In the genomic region with DNA sequence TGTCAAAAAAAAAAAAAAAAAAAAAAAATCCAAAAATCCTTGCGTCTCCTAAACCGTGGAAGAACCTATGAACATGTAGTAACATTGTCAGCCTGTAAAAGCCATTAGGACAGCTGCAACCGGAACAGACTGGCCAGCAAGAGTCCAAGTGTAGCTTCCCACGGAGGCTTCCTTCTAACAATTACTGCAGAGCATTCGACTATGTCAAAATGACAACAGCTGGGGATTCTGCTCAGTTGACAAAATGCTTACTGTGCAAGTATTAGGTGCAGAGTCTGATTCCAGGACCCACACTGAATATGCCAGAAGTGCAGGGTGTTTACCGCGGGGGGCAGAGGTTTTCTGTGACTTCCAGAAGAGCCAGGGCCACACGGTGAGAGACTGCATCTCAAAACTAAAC, we compare ENCODE assay signal across 14 mouse cellular contexts. TPM values are rescaled to one million over a fixed set of nuclear protein-coding genes. Genes with fewer than 3 reads are reported as not detected.
DNase-seq lines count a peak whose midpoint lies in the region; ATAC-seq and TF ChIP-seq lines count a peak whose summit lies in the region.
"Had no signal": no experiment of that assay in that cellular context is flagged by ENCODE, and none has a peak within 500 bp of the region (broad histone marks: within the 10 kb centered on the region; RNA-seq: fewer than 3 reads in every experiment).

No protein-coding gene starts in this region.

- no peak for TF ChIP-seq POLR2A in brain, embryonic 14.5 days (IDR thresholded peaks at IDR 0.05; ENCODE audit: borderline replicate concordance, extremely low read depth, insufficient read depth, insufficient read length, poor library complexity, severe bottlenecking)
- TF ChIP-seq POLR2A in limb, embryonic 14.5 days (IDR thresholded peaks at IDR 0.05; ENCODE audit: borderline replicate concordance, extremely low read depth, insufficient read depth, insufficient read length): no peak

- no peak for TF ChIP-seq CTCF in brain, embryonic 14.5 days (IDR thresholded peaks at IDR 0.05; ENCODE audit: borderline replicate concordance, extremely low read depth, insufficient read depth, insufficient read length)

- peaks cover 4% of the 10 kb centered on the region; the same call in 1 of the 2 replicates for H3K36me3 ChIP-seq in limb, embryonic 14.5 days (ENCODE audit: control insufficient read depth, insufficient read depth, low read length)

- ATAC-seq in limb, embryonic 14.5 days (ENCODE audit: low FRiP score, low read depth): peak; percentile 78

- 65% methylated on average over 8 of the region's 8 CpGs for WGBS in limb, embryonic 14.5 days

- H3K4me3 ChIP-seq in limb, embryonic 14.5 days (replicated peaks; ENCODE audit: low read length): no peak overlapping the region
- H3K4me3 ChIP-seq: layer of hippocampus, adult 2 months had no signal

- no peaks in the 10 kb centered on the region for H3K9me3 ChIP-seq in limb, embryonic 14.5 days (ENCODE audit: control insufficient read depth, low read length)
- H3K9me3 ChIP-seq: G1E had no signal

- no peak overlapping the region for H3K4me2 ChIP-seq in limb, embryonic 14.5 days (replicated peaks; ENCODE audit: low read depth, low read length, severe bottlenecking)
- H3K4me2 ChIP-seq: heart, embryonic 11.5 days; liver, embryonic 11.5 days had no signal

- H3K27ac ChIP-seq in limb, embryonic 14.5 days (replicated peaks; ENCODE audit: low read depth, low read length): no peak overlapping the region

- DNase-seq in kidney, adult 18-20 months: peak; percentile 20
- DNase-seq in kidney, postnatal 4 days: no peak
- peak; percentile 7 for DNase-seq in brain, embryonic 14.5 days (ENCODE audit: low read depth)
- DNase-seq in kidney, adult 8-10 months: peak; percentile 35 to 36
- DNase-seq in limb, embryonic 14.5 days (ENCODE audit: low spot score): peak; percentile 47
- no peak for DNase-seq in urinary bladder, postnatal 25 days (ENCODE audit: low spot score)
- no peak for DNase-seq in thymus, postnatal 4 days
- DNase-seq: adrenal gland, postnatal 10 days; gastrocnemius, postnatal 10 days; lung, postnatal 14 days had no signal

- no peaks in the 10 kb centered on the region for H3K27me3 ChIP-seq in limb, embryonic 14.5 days (ENCODE audit: control insufficient read depth, insufficient read depth, low read length)

- peaks cover 12% of the 10 kb centered on the region; the same call in 1 of the 2 replicates for H3K4me1 ChIP-seq in limb, embryonic 14.5 days (ENCODE audit: control insufficient read depth, insufficient read depth, low read length)

- no peak overlapping the region for H3K9ac ChIP-seq in limb, embryonic 14.5 days (ENCODE audit: low read depth, low read length, severe bottlenecking)

RNA-seq across cellular contexts. Expression of a gene that starts 41.4 kb away (rescaled TPM):
- 14.0 and 16.6 TPM in 2 replicates for polyA plus RNA-seq in brain, embryonic 14.5 days (2012; rRNA removed)
- polyA plus RNA-seq in limb, embryonic 14.5 days (2012; rRNA removed): 23.6 and 23.8 TPM in 2 replicates
- polyA plus RNA-seq in limb, embryonic 14.5 days (2014; fragmentation: Nextera tagmentation; extraction: Ambion mirVana): 10.2 and 11.1 TPM in 2 replicates

Comparison
In these comparisons a context has a peak if more than half of its experiments do, and no peak if none do; other contexts are left out.
1. DNase-seq: peak in kidney, adult 18-20 months (single experiment), brain, embryonic 14.5 days (single experiment), kidney, adult 8-10 months (2 of 2) and limb, embryonic 14.5 days (single experiment); none in kidney, postnatal 4 days (0 of 2), urinary bladder, postnatal 25 days (single experiment) and thymus, postnatal 4 days (single experiment).